In the genomic region with DNA sequence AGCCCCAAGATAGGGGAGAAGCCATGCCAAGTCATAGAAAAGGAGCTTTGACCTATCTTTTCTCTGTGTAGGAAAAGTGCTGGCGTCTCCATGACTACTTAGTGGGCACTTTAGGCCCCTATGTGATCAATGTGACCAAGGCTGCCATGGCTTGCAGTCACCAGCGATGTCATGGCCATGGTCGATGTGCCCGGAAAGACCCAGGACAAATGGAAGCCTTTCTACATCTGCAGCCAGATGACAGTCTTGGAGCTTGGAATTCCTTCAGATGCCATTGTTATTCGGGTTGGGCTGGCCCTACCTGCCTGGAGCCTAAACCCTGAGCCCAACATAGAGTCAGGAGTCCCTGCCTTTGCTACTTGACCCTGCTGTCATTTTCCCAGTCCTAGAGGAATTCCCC, we compare ENCODE assay signal across 16 mouse cellular contexts. TPM values are rescaled to one million over a fixed set of nuclear protein-coding genes. Genes with fewer than 3 reads are reported as not detected.
DNase-seq lines count a peak whose midpoint lies in the region; ATAC-seq and TF ChIP-seq lines count a peak whose summit lies in the region.
"Had no signal": no experiment of that assay in that cellular context is flagged by ENCODE, and none has a peak within 500 bp of the region (broad histone marks: within the 10 kb centered on the region; RNA-seq: fewer than 3 reads in every experiment).

No protein-coding gene starts in this region.

- no peak for DNase-seq in heart, adult 2 months
- DNase-seq in G1E (ENCODE audit: low spot score): no peak
- DNase-seq in R1 (ENCODE audit: low read depth, low spot score): peak; percentile 46
- no peak for DNase-seq in urinary bladder, postnatal 4 days (ENCODE audit: low spot score in 2 of 2)
- DNase-seq in natural killer cell, adult 2 months (ENCODE audit: low spot score in 2 of 2): no peak
- DNase-seq: adrenal gland, adult 8-10 months; cerebellum, postnatal 36 days; kidney, adult 8-10 months; lung, adult 2 months; right cerebral cortex, postnatal 25 days; thymus, postnatal 25 days had no signal

- H3K27me3 ChIP-seq in heart, embryonic 15.5 days: no peaks in the 10 kb centered on the region
- H3K27me3 ChIP-seq in heart, adult 2 months (ENCODE audit: control insufficient read depth, insufficient read depth, low read length): no peaks in the 10 kb centered on the region
- H3K27me3 ChIP-seq in G1E (ENCODE audit: insufficient read depth, low read length): no peaks in the 10 kb centered on the region
- H3K27me3 ChIP-seq in liver, embryonic 12.5 days (replicated peaks): no peaks in the 10 kb centered on the region
- H3K27me3 ChIP-seq: embryonic facial prominence, embryonic 13.5 days; forebrain, embryonic 15.5 days; hindbrain, embryonic 15.5 days had no signal

- no peak for TF ChIP-seq EP300 in heart, adult 2 months (IDR thresholded peaks at IDR 0.05; ENCODE audit: insufficient read depth, low read depth, low read length)

- H3K4me2 ChIP-seq in heart, embryonic 15.5 days: peak overlapping the region; percentile 79; the same call in 1 of the 2 replicates
- H3K4me2 ChIP-seq in liver, embryonic 12.5 days: peak overlapping the region; percentile 73

- H3K4me1 ChIP-seq in heart, embryonic 15.5 days (replicated peaks): peaks cover 51% of the 10 kb centered on the region
- no peaks in the 10 kb centered on the region; the same call in none of the 2 replicates for H3K4me1 ChIP-seq in heart, adult 2 months (ENCODE audit: control insufficient read depth, insufficient read depth, low read length)
- peaks cover 84% of the 10 kb centered on the region for H3K4me1 ChIP-seq in G1E (ENCODE audit: insufficient read depth, low read depth, low read length)
- H3K4me1 ChIP-seq in liver, embryonic 12.5 days: peaks cover 84% of the 10 kb centered on the region

- no peaks in the 10 kb centered on the region for H3K9me3 ChIP-seq in heart, embryonic 15.5 days (replicated peaks)
- H3K9me3 ChIP-seq in G1E (replicated peaks): no peaks in the 10 kb centered on the region
- no peaks in the 10 kb centered on the region for H3K9me3 ChIP-seq in liver, embryonic 12.5 days (replicated peaks)
- H3K9me3 ChIP-seq: embryonic facial prominence, embryonic 13.5 days; forebrain, embryonic 15.5 days; hindbrain, embryonic 15.5 days had no signal

- no peak overlapping the region for H3K9ac ChIP-seq in heart, embryonic 15.5 days
- no peak overlapping the region for H3K9ac ChIP-seq in heart, adult 2 months (ENCODE audit: low read depth, low read length)
- H3K9ac ChIP-seq in liver, embryonic 12.5 days: peak overlapping the region; percentile 76
- H3K9ac ChIP-seq: forebrain, embryonic 15.5 days; hindbrain, embryonic 15.5 days had no signal

- 90% methylated on average over 5 of the region's 5 CpGs for WGBS in heart, embryonic 15.5 days
- 79% methylated on average over 5 of the region's 5 CpGs for WGBS in heart, adult 2 months
- WGBS in liver, embryonic 12.5 days (ENCODE audit: insufficient replicate concordance): 80% methylated on average over 5 of the region's 5 CpGs

- H3K36me3 ChIP-seq in heart, embryonic 15.5 days: peaks cover 20% of the 10 kb centered on the region
- H3K36me3 ChIP-seq in heart, adult 2 months (ENCODE audit: control insufficient read depth, insufficient read depth, low read length): no peaks in the 10 kb centered on the region
- peaks cover 69% of the 10 kb centered on the region for H3K36me3 ChIP-seq in G1E (replicated peaks)
- peaks cover 59% of the 10 kb centered on the region for H3K36me3 ChIP-seq in liver, embryonic 12.5 days

- ATAC-seq in heart, embryonic 15.5 days (replicated peaks; ENCODE audit: insufficient number of reproducible peaks, insufficient read depth, low FRiP score, low read depth): no peak
- ATAC-seq in G1E (ENCODE audit: extremely low read depth, insufficient number of reproducible peaks, low FRiP score, poor library complexity, severe bottlenecking): no peak
- ATAC-seq in liver, embryonic 12.5 days: no peak

- no peak overlapping the region for H3K4me3 ChIP-seq in heart, embryonic 15.5 days
- no peak overlapping the region for H3K4me3 ChIP-seq in heart, adult 2 months
- H3K4me3 ChIP-seq in G1E (ENCODE audit: low read depth, low read length): peak overlapping the region; percentile 50; the same call in 1 of the 2 replicates
- H3K4me3 ChIP-seq in liver, embryonic 12.5 days: peak overlapping the region; percentile 82

- TF ChIP-seq POLR2A in heart, adult 2 months (IDR thresholded peaks at IDR 0.05; ENCODE audit: insufficient read depth, low read depth, low read length): no peak

- no peak for TF ChIP-seq CTCF in heart, adult 2 months (IDR thresholded peaks at IDR 0.05)
- TF ChIP-seq CTCF in G1E (IDR thresholded peaks at IDR 0.05; ENCODE audit: low read depth, low read length): no peak

- intact Hi-C loops in heart, adult 2 months (cut with DNase I): no loop called here

- H3K79me2 ChIP-seq in heart, adult 2 months (replicated peaks; ENCODE audit: control insufficient read depth, insufficient read depth, low read length): no peaks in the 10 kb centered on the region

- H3K27ac ChIP-seq in heart, embryonic 15.5 days: no peak overlapping the region
- no peak overlapping the region for H3K27ac ChIP-seq in heart, adult 2 months
- H3K27ac ChIP-seq in liver, embryonic 12.5 days: peak overlapping the region; percentile 99
- H3K27ac ChIP-seq: embryonic facial prominence, embryonic 13.5 days; hindbrain, embryonic 15.5 days had no signal

RNA-seq across cellular contexts. Expression of gene Ifrd2, which starts 0.9 kb away (rescaled TPM):
- 31.7 and 45.7 TPM in 2 replicates for polyA plus RNA-seq in heart, embryonic 15.5 days (2015; fragmentation: Nextera tagmentation; extraction: Ambion mirVana)
- total RNA-seq in heart, adult 2 months (2021): 10 to 100 TPM; 39.9 to 51.4 TPM
- polyA plus RNA-seq in heart, adult 2 months (2012; rRNA removed): 43.7 and 54.5 TPM in 2 replicates
- total RNA-seq in G1E (2014; fragmentation: Nextera tagmentation) (178 and 183 TPM in 2 replicates), G1E (2017) (76.0 and 76.7 TPM in 2 replicates)
- polyA plus RNA-seq in G1E (2012): 153 and 156 TPM in 2 replicates
- 171 TPM in 2 replicates for polyA plus RNA-seq in liver, embryonic 12.5 days (2016; fragmentation: Nextera tagmentation; extraction: Ambion mirVana)

RNA-seq across cellular contexts. Expression of gene Hyal3, which starts 5.9 kb away (rescaled TPM):
- polyA plus RNA-seq in heart, embryonic 15.5 days (2015; fragmentation: Nextera tagmentation; extraction: Ambion mirVana): 0.68 and 0.82 TPM in 2 replicates
- total RNA-seq in heart, adult 2 months (2021): under 1 TPM; 0.29 to 0.34 TPM
- polyA plus RNA-seq in heart, adult 2 months (2012; rRNA removed): 0.26 and 0.31 TPM in 2 replicates
- total RNA-seq in G1E (2014; fragmentation: Nextera tagmentation): 4.6 and 7.7 TPM in 2 replicates
- total RNA-seq in G1E (2017): 1.1 and 1.4 TPM in 2 replicates
- polyA plus RNA-seq in G1E (2012): 0.29 and 0.53 TPM in 2 replicates
- 0.99 and 1.2 TPM in 2 replicates for polyA plus RNA-seq in liver, embryonic 12.5 days (2016; fragmentation: Nextera tagmentation; extraction: Ambion mirVana)

RNA-seq across cellular contexts. Expression of gene Naa80, which starts 7.8 kb away (rescaled TPM):
- polyA plus RNA-seq in heart, embryonic 15.5 days (2015; fragmentation: Nextera tagmentation; extraction: Ambion mirVana): 13.4 and 17.2 TPM in 2 replicates
- 10 to 100 TPM; 14.9 to 17.4 TPM for total RNA-seq in heart, adult 2 months (2021)
- polyA plus RNA-seq in heart, adult 2 months (2012; rRNA removed): 30.0 and 45.4 TPM in 2 replicates
- total RNA-seq in G1E (2014; fragmentation: Nextera tagmentation) (17.1 and 17.4 TPM in 2 replicates), G1E (2017) (13.1 and 14.6 TPM in 2 replicates)
- polyA plus RNA-seq in G1E (2012): 53.5 and 53.8 TPM in 2 replicates
- polyA plus RNA-seq in liver, embryonic 12.5 days (2016; fragmentation: Nextera tagmentation; extraction: Ambion mirVana): 12.5 and 12.9 TPM in 2 replicates

RNA-seq across cellular contexts. Expression of gene Hyal1, which starts 9.8 kb away (rescaled TPM):
- polyA plus RNA-seq in heart, embryonic 15.5 days (2015; fragmentation: Nextera tagmentation; extraction: Ambion mirVana): 8.3 and 9.1 TPM in 2 replicates
- 1 to 10 TPM; 5.1 to 5.9 TPM for total RNA-seq in heart, adult 2 months (2021)
- polyA plus RNA-seq in heart, adult 2 months (2012; rRNA removed): 6.9 and 8.2 TPM in 2 replicates
- 6.6 and 7.3 TPM in 2 replicates for total RNA-seq in G1E (2014; fragmentation: Nextera tagmentation)
- total RNA-seq in G1E (2017): 1.9 and 2.3 TPM in 2 replicates
- 1.4 and 2.2 TPM in 2 replicates for polyA plus RNA-seq in G1E (2012)
- polyA plus RNA-seq in liver, embryonic 12.5 days (2016; fragmentation: Nextera tagmentation; extraction: Ambion mirVana): 3.6 and 3.9 TPM in 2 replicates

RNA-seq across cellular contexts. Expression of gene Hyal2, which starts 18.8 kb away (rescaled TPM):
- polyA plus RNA-seq in heart, embryonic 15.5 days (2015; fragmentation: Nextera tagmentation; extraction: Ambion mirVana): 72.2 and 89.3 TPM in 2 replicates
- 10 to 100 TPM; 40.8 to 43.6 TPM for total RNA-seq in heart, adult 2 months (2021)
- polyA plus RNA-seq in heart, adult 2 months (2012; rRNA removed): 39.2 and 40.2 TPM in 2 replicates
- total RNA-seq in G1E (2014; fragmentation: Nextera tagmentation): 11.7 and 16.8 TPM in 2 replicates
- total RNA-seq in G1E (2017): 4.2 and 5.5 TPM in 2 replicates
- polyA plus RNA-seq in G1E (2012): 28.9 and 33.9 TPM in 2 replicates
- polyA plus RNA-seq in liver, embryonic 12.5 days (2016; fragmentation: Nextera tagmentation; extraction: Ambion mirVana): 53.9 and 57.6 TPM in 2 replicates

Comparison
In these comparisons a context has a peak if more than half of its experiments do, and no peak if none do; other contexts are left out.
1. H3K4me3 ChIP-seq: peak in G1E (single experiment) and liver, embryonic 12.5 days (single experiment); none in heart, embryonic 15.5 days (single experiment) and heart, adult 2 months (single experiment).